Mouse (Mus musculus) cerebellum, postnatal 25 days (tissue): ENCODE data around the gene Slc12a1.
A peak's percentile ranks its signal among the peaks of the same experiment; 100 is the strongest.

Experiments
- DNase-seq, 2 experiments: peaks; one replicate each; pipeline ENCODE4 v3.0.0; 2021; ENCODE audit warnings: mixed read lengths in 2 of 2

The Slc12a1 gene

GRCm38 (mm10) chr2:125208894-125209596 lies 56.7 kb downstream of the Slc12a1 start:
- no peak for DNase-seq

- DNase-seq: no peak
These were observed 59.7 kb downstream of the Slc12a1 start for GRCm38 (mm10) chr2:125211831-125212510.

- DNase-seq: peak; percentile 65 to 86
These were observed 62.3 kb downstream of the Slc12a1 start for GRCm38 (mm10) chr2:125214592-125214991.

- DNase-seq: no peak
These were observed 65.0 kb downstream of the Slc12a1 start for GRCm38 (mm10) chr2:125217286-125217685.

- DNase-seq: peak in 1 of 2 experiments; percentile 36
These were observed 66.3 kb downstream of the Slc12a1 start for GRCm38 (mm10) chr2:125218566-125218965.

- no peak for DNase-seq
These were observed 67.0 kb downstream of the Slc12a1 start for GRCm38 (mm10) chr2:125219268-125219667.

GRCm38 (mm10) chr2:125221673-125222072 lies 69.4 kb downstream of the Slc12a1 start:
- no peak for DNase-seq

- DNase-seq: no peak
These were observed 76.4 kb downstream of the Slc12a1 start for GRCm38 (mm10) chr2:125228472-125229409.

- DNase-seq: no peak
These were observed 79.9 kb downstream of the Slc12a1 start for GRCm38 (mm10) chr2:125232183-125232582.

- DNase-seq: no peak
These were observed 81.2 kb downstream of the Slc12a1 start for GRCm38 (mm10) chr2:125233537-125233936.

GRCm38 (mm10) chr2:125234049-125234448 lies 81.7 kb downstream of the Slc12a1 start:
- no peak for DNase-seq

- DNase-seq: no peak
These were observed 93.4 kb downstream of the Slc12a1 start for GRCm38 (mm10) chr2:125245545-125246285.

- DNase-seq: no peak
These were observed 94.4 kb downstream of the Slc12a1 start for GRCm38 (mm10) chr2:125246669-125247068.

GRCm38 (mm10) chr2:125247108-125247961 lies 95.0 kb downstream of the Slc12a1 start, which contains the start of gene Dut:
TSS of gene Dut (plus strand) at chr2:125247190.
- DNase-seq: peak; percentile 98

GRCm38 (mm10) chr2:125247962-125248235 lies 95.6 kb downstream of the Slc12a1 start:
- DNase-seq: no peak

- peak in 1 of 2 experiments; percentile 11 for DNase-seq
These were observed 96.0 kb downstream of the Slc12a1 start for GRCm38 (mm10) chr2:125248256-125248655.

- DNase-seq: no peak
These were observed 97.0 kb downstream of the Slc12a1 start for GRCm38 (mm10) chr2:125249339-125249738.

- no peak for DNase-seq
These were observed 97.6 kb downstream of the Slc12a1 start for GRCm38 (mm10) chr2:125249874-125250273.

- DNase-seq: no peak
These were observed 99.5 kb downstream of the Slc12a1 start for GRCm38 (mm10) chr2:125251781-125252180.

GRCm38 (mm10) chr2:125252275-125252674 lies 100.0 kb downstream of the Slc12a1 start:
- peak; percentile 40 to 73 for DNase-seq

GRCm38 (mm10) chr2:125253699-125254098 lies 101.4 kb downstream of the Slc12a1 start:
- no peak for DNase-seq

GRCm38 (mm10) chr2:125254630-125255029 lies 102.3 kb downstream of the Slc12a1 start:
- no peak for DNase-seq
